Mouse (Mus musculus) stomach, embryonic 14.5 days (tissue): ENCODE data around the gene Mrpl45. TPM values are rescaled to one million over a fixed set of nuclear protein-coding genes. Genes with fewer than 3 reads are reported as not detected.

Experiments used
- ATAC-seq: fragments of 200-750 bp; cut with Nextera tagmentation; 2 replicates; pipeline ENCODE4 v1.8.0; 2017; ENCODE audit warnings: low read depth, moderate TSS enrichment; ENCODE audit not compliant: insufficient number of reproducible peaks, insufficient read depth, low FRiP score
- H3K27ac ChIP-seq: fragments of 300-500 bp; sonication (generic); 2 replicates; pipeline ENCODE4 v1.5.1; 2014; ENCODE audit warnings: mild to moderate bottlenecking, low read length, moderate library complexity, mixed read lengths
- H3K27me3 ChIP-seq: fragments of 300-500 bp; sonication (generic); 2 replicates; pipeline ENCODE4 v1.6.1; 2014; ENCODE audit warnings: low read length, control low read depth, mixed read lengths; ENCODE audit not compliant: control insufficient read depth, insufficient read depth
- H3K36me3 ChIP-seq: fragments of 300-500 bp; sonication (generic); 2 replicates; pipeline ENCODE4 v1.6.1; 2014; ENCODE audit warnings: mild to moderate bottlenecking, control low read depth, low read length, moderate library complexity, mixed read lengths; ENCODE audit not compliant: control insufficient read depth, insufficient read depth
- H3K4me1 ChIP-seq: fragments of 300-500 bp; sonication (generic); 2 replicates; pipeline ENCODE4 v1.6.1; 2014; ENCODE audit warnings: low read length, control low read depth, mixed read lengths; ENCODE audit not compliant: control insufficient read depth, insufficient read depth
- H3K4me2 ChIP-seq: fragments of 300-500 bp; sonication (generic); replicated peaks from 2 replicates; pipeline ENCODE4 v1.6.1; 2014; ENCODE audit warnings: low read depth, low read length, control low read depth
- H3K4me3 ChIP-seq: fragments of 300-500 bp; sonication (generic); 2 replicates; pipeline ENCODE4 v1.5.1; 2014; ENCODE audit warnings: low read depth, low read length, control low read depth
- H3K9ac ChIP-seq: fragments of 300-500 bp; sonication (generic); replicated peaks from 2 replicates; pipeline ENCODE4 v1.6.1; 2014; ENCODE audit warnings: low read depth, mild to moderate bottlenecking, control low read depth, low read length, moderate library complexity, mixed read lengths
- H3K9me3 ChIP-seq: fragments of 300-500 bp; sonication (generic); 2 replicates; pipeline ENCODE4 v1.6.1; 2016; ENCODE audit warnings: low read depth, low read length, control low read depth; ENCODE audit not compliant: control insufficient read depth
- WGBS: fragments of 180-500 bp; shearing (Covaris S2); extraction: QIAGEN DNeasy Blood & Tissue Kit; methylation state at CpG from one replicate; pipeline ENCODE4 v1.1.7; 2014; 5-methylcytosine and 5-hydroxymethylcytosine counted together
- polyA plus RNA-seq: library from polyadenylated mRNA; unstranded; fragments of >200 nt; fragmentation: Nextera tagmentation; extraction: Ambion mirVana; gene quantifications from 2 replicates; pipeline ENCODE4 v1.2.1, GENCODE M21; 2014

The Mrpl45 gene
- polyA plus RNA-seq, 1 experiment from 2014 or later = 42.3 TPM

- no peaks in the 10 kb centered on the region for H3K9me3 ChIP-seq
- no peak for ATAC-seq
- no peak overlapping the region for H3K9ac ChIP-seq
- no peak overlapping the region for H3K4me3 ChIP-seq
- H3K27me3 ChIP-seq = no peaks in the 10 kb centered on the region
- H3K27ac ChIP-seq = no peak overlapping the region
- H3K4me1 ChIP-seq = no peaks in the 10 kb centered on the region
- H3K4me2 ChIP-seq = no peak overlapping the region
- H3K36me3 ChIP-seq = no peaks in the 10 kb centered on the region
- 38% methylated on average over 6 of the region's 6 CpGs for WGBS
Observed at GRCm38 (mm10) chr11:97286973-97287372, 28.5 kb upstream of the Mrpl45 start.

- Histone ChIP-seq H3K27ac (no peak overlapping the region), H3K36me3 (no peaks in the 10 kb centered on the region), H3K9me3 (no peaks in the 10 kb centered on the region), H3K9ac (no peak overlapping the region), H3K4me3 (no peak overlapping the region), H3K4me2 (no peak overlapping the region), H3K4me1 (no peaks in the 10 kb centered on the region), H3K27me3 (no peaks in the 10 kb centered on the region)
- ATAC-seq = no peak
Observed at GRCm38 (mm10) chr11:97287643-97288042, 27.9 kb upstream of the Mrpl45 start.

GRCm38 (mm10) chr11:97289276-97290230 is 26.0 kb upstream of the Mrpl45 start:
- ATAC-seq = no peak
- H3K27me3 ChIP-seq = no peaks in the 10 kb centered on the region
- 54% methylated on average over 12 of the region's 12 CpGs for WGBS
- H3K9ac ChIP-seq = no peak overlapping the region
- no peak overlapping the region for H3K4me2 ChIP-seq
- no peaks in the 10 kb centered on the region for H3K9me3 ChIP-seq
- no peaks in the 10 kb centered on the region for H3K36me3 ChIP-seq
- H3K4me1 ChIP-seq = no peaks in the 10 kb centered on the region
- H3K27ac ChIP-seq = no peak overlapping the region
- no peak overlapping the region for H3K4me3 ChIP-seq

- Histone ChIP-seq H3K27ac (no peak overlapping the region), H3K9ac (no peak overlapping the region), H3K4me3 (no peak overlapping the region), H3K27me3 (no peaks in the 10 kb centered on the region), H3K36me3 (no peaks in the 10 kb centered on the region), H3K9me3 (no peaks in the 10 kb centered on the region), H3K4me2 (no peak overlapping the region), H3K4me1 (no peaks in the 10 kb centered on the region)
- WGBS = 90% methylated on average over 1 of the region's 1 CpGs
- ATAC-seq = no peak
Observed at GRCm38 (mm10) chr11:97292731-97293130, 22.8 kb upstream of the Mrpl45 start.

GRCm38 (mm10) chr11:97296542-97296941 is 19.0 kb upstream of the Mrpl45 start:
- Histone ChIP-seq H3K4me3 (no peak overlapping the region), H3K27ac (no peak overlapping the region), H3K36me3 (no peaks in the 10 kb centered on the region), H3K9ac (no peak overlapping the region), H3K4me1 (no peaks in the 10 kb centered on the region; the same call in 1 of the 2 replicates), H3K4me2 (no peak overlapping the region), H3K9me3 (no peaks in the 10 kb centered on the region), H3K27me3 (no peaks in the 10 kb centered on the region)
- ATAC-seq = no peak
- WGBS = 86% methylated on average over 3 of the region's 4 CpGs

GRCm38 (mm10) chr11:97299939-97300338 is 15.6 kb upstream of the Mrpl45 start:
- no peak overlapping the region for H3K4me2 ChIP-seq
- peaks cover 2% of the 10 kb centered on the region; the same call in 1 of the 2 replicates for H3K4me1 ChIP-seq
- H3K27ac ChIP-seq = no peak overlapping the region
- H3K27me3 ChIP-seq = no peaks in the 10 kb centered on the region
- no peak overlapping the region for H3K9ac ChIP-seq
- no peaks in the 10 kb centered on the region for H3K36me3 ChIP-seq
- 84% methylated on average over 2 of the region's 2 CpGs for WGBS
- no peak for ATAC-seq
- no peaks in the 10 kb centered on the region for H3K9me3 ChIP-seq
- H3K4me3 ChIP-seq = no peak overlapping the region

- Histone ChIP-seq H3K36me3 (no peaks in the 10 kb centered on the region), H3K4me2 (no peak overlapping the region), H3K27me3 (no peaks in the 10 kb centered on the region), H3K27ac (no peak overlapping the region), H3K4me1 (peaks cover 2% of the 10 kb centered on the region; the same call in 1 of the 2 replicates), H3K9me3 (no peaks in the 10 kb centered on the region), H3K4me3 (no peak overlapping the region), H3K9ac (no peak overlapping the region)
- no peak for ATAC-seq
- 84% methylated on average over 16 of the region's 16 CpGs for WGBS
Observed at GRCm38 (mm10) chr11:97301406-97301805, 14.1 kb upstream of the Mrpl45 start.

- H3K27me3 ChIP-seq = no peaks in the 10 kb centered on the region
- H3K4me2 ChIP-seq = no peak overlapping the region
- no peak overlapping the region for H3K9ac ChIP-seq
- peaks cover 2% of the 10 kb centered on the region; the same call in 1 of the 2 replicates for H3K4me1 ChIP-seq
- H3K9me3 ChIP-seq = no peaks in the 10 kb centered on the region
- ATAC-seq = peak; percentile 18; the same call in 1 of the 2 replicates
- H3K27ac ChIP-seq = peak overlapping the region; percentile 78; the same call in 1 of the 2 replicates
- no peaks in the 10 kb centered on the region for H3K36me3 ChIP-seq
- WGBS = 24% methylated on average over 7 of the region's 7 CpGs
- H3K4me3 ChIP-seq = no peak overlapping the region
Observed at GRCm38 (mm10) chr11:97302231-97302781, 13.2 kb upstream of the Mrpl45 start.
